Mouse (Mus musculus) left cerebral cortex, adult 11 months (tissue): Measurements from ENCODE around the gene Knl1.

ENCODE experiments used
- DNase-seq: peaks from one replicate; pipeline ENCODE4 v3.0.0; 2022; ENCODE audit warnings: low spot score

The Knl1 gene

DNA sequence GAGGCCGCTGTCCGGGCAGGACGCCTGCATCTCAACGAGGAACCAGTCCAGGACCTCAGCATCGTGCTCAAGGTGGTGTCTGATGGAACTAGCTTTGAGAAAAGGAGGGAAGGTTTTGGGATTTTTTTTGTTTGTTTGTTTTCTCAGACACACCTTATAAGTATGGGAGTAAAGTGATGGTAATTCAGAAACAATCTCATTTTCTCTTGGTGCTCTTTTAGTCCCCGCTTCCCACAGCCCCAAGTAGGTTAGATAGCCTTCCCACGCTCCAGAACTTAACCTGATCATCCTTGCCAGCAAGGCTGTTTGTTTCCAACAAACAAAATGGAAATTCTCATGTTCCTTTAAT, 11.5 kb upstream of the Knl1 start:
- no peak for DNase-seq

DNA sequence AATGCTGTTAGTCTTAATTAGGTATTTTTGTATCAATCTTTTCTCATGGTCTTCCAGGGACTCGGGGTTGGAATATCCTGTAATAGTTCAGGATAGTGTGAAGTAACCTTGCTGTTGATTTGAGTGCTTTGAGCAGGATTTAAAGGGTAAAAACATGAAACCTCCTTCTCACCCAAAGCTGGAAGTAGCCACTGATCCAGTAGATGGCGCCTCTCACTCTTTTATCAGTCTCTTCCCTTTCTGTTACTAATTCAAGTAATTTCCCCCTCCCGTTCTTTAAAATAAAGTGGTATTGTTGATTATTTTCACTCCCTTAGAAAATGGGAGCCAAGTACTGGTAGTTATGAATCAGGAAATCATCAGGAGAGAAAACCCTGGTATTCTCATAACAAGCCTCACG, 6.0 kb upstream of the Knl1 start:
- DNase-seq = no peak

DNA sequence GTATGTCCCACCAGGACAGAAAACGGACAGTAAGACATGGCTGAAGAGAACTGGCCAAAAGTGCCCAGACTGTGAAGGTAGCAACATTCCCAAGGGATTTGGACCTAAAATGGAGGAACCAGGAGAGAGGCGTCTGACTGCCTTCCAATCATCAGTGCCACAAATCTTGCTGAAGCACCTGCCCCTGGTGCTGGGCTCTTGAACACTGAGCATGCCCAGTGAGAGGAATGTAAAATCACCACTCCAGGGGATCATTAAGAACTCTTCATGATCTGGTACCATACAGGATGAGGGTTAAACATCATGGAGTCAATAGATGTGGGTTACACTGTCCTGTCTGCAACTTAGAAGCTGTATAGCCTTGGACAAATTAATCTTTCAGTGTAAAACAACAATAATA, 1.8 kb upstream of the Knl1 start:
- no peak for DNase-seq

DNA sequence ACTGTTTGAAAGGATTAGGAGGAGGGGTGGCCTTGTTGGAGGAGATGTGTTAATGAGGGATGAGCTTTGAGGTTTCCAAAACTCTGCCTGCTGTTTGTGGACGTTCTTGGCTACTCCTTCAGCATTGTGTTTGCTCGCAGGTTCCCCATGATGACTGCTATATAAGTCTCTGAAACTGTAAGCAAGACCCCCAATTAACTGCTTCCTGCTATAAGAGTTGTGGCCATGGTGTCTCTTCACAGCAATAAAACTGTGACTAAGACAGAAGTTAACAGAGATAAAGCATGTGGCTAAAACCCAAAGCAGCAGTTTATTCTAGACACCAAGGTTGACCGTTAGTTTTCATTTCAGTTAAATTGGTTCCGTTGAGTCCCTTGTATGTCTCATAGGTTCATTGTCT, 930 bp downstream of the Knl1 start:
- DNase-seq = no peak

DNA sequence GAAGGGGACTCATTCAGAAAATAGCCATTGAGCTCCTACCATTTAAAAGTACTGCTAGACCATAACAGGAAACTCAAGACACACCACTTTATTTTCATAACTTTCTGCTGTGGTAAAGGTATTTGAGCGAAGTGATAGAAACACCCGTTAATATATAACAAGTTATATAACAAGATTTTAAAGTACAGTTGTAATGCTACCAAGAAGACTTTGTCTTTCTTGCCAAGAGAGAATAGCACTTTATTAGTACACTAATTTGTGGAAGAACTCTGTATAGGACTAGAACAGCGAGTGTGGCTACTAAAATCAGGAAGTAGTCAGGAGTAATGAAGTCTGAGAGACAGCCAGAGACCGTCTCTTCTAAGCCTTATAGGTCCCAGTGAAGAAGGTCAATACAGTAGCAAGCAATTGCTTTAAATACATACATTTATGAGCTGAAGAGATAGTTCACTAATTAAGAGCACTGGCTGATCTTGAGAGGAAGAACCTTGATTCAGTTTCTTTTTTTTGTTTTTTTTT, 3.3 kb downstream of the Knl1 start:
- no peak for DNase-seq

DNA sequence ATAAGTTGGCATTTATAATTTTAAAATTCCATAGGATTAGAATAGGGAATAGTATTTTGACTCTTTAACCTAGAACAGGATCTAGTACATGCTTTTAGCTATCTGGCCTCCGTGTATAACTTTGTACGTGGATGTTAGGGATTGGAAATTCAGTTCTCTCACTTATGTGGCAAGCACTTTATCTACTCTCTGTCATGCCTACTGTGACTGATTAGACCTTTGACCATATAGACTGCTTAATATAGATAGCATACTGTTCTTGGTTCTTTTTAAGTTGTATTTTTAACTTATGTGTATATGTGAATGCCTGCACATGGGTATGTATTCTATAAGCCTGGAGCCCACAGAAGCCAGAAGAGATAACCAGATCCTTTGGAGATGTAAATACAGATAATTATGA, 13.2 kb downstream of the Knl1 start:
- DNase-seq = no peak

DNA sequence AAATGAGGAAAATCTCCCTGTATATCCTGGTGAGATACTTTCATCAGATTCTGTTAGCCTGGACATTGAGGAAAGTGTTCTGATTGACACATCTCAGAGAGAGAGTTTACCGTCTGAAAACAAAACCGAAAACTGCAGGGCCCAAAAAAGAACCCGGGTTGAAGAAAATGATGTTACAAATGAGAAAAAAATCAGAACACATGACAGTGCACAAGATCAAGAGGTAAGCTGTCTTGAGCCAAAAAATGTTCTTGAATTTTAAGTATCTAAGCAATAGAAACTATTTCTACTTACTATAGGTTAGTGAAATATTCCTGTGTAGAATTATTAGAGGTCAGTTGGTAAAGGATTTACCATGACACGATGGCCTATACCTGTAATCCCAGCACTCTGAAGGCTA, 25.5 kb downstream of the Knl1 start:
- DNase-seq = no peak

DNA sequence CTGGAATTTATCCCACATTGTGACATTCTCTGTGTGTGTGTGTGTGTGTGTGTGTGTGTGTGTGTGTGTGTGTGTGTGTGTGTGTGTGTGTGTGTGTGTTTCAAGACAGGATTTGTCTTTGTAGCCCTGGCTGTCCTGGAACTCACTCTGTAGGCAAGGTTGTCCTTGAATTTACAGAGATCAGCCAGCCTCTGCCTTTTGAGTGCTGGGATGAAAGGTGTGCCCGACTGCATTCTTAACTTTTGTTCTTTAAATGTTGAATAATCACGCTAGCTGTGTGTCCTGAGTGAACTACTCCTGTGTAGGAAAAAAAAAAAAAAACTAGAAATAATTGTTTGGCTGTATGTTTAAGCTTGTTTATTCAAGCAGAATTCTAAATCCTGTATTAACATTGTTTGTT, 39.2 kb downstream of the Knl1 start:
- DNase-seq = no peak

DNA sequence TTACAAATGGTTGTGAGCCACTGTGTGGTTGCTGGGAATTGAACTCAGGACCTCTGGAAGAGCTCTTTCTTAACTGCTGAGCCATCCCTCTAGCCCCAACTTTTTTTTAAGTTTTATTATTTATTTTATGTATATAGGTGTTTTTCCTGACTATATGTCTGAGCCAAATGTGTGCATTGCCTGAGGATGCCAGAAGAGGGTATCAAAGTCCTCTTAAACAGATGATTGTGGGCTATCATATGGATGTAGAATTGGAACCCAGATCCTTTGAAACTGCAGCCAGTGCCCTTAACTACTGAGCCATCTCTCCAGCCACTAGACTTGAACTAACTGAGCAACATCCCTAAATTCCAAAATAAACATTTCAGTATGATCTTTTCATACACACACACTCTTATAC, 54.6 kb downstream of the Knl1 start:
- DNase-seq = no peak

DNA sequence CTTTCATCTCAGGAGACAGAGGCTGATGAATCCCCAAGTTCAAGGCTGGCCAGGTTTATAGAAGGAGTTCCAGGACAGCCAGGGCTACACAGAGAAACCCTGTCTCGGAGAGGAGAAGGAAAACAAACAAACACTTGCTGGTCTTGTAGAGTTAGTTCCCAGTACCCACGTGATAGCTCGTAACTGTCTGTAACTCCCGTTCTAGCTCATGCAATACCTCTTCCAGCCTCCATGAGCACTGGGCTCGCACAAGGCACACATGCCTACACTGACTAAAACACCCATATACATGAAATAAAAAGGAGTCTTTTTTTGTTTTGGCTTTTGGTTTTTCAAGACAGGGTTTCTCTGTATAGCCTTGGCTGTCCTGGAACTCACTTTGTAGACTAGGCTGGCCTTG, 59.7 kb downstream of the Knl1 start:
- no peak for DNase-seq

DNA sequence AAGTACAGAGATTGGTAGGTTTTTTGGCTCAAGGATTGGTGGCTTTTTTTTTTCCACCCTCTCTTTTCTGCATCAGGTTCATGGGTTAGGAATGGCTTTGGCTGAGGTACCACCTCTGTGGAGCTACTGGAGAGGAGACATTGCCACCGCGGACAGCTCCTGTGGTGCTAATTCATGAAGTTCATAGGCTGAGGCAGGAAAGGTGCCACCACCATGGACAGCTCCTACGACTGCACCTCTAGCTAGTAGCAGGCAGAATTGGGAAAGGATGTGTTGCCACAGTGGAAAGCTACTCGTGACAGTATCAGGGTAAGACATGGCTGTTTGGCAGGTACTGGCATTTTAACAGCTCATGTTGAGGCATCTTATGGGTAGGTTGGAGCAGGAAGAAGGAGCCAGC, 61.6 kb downstream of the Knl1 start:
- DNase-seq = no peak

DNA sequence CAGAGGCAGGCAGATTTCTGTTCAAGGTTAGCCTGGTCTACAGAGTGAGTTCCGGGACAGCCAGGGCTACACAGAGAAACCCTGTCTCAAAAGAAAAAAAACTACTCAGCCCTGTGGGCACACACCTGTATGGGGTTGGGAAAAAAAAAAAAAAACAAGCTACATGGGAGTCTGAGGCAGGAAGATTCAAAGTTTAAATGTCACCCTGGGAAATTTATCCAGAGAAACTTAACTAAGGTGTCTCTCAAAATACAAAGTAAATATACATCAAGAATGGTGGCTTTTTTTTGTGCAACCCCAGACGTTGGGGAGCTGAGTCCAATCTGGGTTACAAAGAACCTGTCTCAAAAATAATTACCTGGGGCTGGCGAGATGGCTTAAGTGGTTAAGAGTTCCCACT, 64.1 kb downstream of the Knl1 start:
- DNase-seq = no peak

DNA sequence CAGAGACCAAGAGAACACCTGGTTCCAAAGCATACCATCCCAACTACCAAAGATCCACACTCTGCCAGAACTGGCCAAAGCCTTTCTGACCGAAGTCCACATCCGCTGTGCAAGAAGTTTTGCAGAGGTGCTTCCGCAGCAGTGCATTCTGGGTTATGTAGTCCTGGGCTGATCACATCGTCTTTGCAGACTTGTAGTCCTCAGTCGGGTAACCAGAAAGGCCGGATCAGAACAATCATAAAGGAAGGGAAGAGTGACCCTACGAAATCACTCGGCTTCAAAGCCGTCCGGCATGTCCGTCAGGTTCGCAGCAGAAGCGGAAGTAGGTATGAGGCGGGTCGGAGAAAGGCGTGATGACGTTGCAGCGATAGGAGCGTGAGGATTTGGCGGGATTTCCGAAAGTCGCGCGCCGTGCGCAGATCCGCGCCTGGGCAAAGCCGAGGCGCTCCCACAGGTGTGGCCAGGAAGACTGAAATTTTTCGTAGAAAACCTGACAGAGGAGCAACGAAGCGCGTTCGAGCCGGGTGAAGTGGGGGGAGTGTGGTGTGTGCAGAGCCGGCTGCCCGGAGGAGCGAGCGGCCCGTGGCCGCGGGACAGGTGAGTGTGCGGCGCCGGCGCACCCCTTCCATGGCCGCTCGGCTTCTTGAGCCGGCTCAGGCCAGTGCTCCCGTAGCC, 65.7 kb downstream of the Knl1 start, which contains the start of gene Rad51:
Gene Rad51 (plus strand): TSS at position 356 of the 675 bp plus-strand sequence.
- DNase-seq = peak; percentile 80

DNA sequence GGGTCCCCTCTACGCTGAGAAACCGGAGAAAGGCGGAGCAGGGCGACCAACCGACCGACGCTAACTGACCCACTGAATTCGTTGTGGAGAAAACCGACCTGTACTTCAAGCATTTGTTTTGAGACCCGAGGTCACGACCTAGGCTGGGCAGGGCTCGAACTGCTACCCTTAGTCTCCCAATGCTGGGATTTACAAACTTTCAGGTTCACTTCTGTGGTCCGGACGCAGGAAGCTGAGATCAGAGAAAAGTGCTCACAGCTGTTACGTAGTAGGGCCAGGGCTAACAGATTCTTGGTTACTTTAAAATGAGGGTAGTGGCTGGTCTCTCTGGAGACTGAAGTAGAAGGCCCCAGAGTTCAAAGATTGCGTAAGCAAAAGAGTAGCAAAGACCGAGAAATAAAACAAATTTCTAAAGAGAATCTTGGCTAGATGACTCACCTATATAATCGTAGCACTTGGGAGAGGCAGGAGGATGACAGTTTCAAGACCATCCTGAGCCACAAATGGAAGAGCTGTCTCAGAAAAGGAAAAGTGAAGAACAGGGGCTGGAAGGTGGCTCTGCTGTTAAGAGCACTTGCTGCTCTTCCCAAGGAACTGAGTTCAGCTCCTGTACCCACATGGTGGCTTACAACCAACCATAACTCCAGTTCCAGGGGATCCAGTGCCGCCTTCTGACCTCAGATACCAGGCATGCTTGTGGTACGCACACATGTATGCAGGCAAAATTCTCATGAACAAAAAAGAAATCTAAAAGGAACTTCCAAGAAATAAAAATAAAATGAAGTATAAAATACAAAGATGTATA, 66.4 kb downstream of the Knl1 start:
- no peak for DNase-seq

DNA sequence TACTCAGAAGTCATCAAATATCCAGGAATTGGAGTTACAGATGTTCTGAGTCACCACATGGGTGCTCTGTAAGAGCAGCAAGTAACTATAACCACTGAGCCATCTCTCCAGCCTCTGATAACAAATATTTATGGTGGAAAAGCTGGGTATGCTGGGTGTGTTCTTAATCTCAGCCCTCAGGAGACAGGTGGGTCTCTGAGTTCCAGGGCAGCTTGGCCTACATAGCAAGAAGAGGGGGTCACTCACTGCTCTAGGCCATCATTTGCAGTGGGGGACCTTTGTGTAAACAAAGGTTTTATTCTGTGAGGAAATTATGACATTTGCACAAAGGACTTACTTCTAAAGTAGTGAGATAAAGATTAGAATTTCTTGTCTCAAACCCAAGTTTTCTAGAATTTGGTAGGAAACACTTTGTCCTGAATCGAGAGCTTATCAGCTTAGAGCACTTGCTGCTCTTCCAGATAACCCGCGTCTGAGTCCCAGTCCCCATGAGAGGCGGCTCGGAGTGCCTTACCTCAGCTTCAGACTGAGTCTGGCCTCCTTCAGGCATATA, 89.5 kb downstream of the Knl1 start:
- no peak for DNase-seq

DNA sequence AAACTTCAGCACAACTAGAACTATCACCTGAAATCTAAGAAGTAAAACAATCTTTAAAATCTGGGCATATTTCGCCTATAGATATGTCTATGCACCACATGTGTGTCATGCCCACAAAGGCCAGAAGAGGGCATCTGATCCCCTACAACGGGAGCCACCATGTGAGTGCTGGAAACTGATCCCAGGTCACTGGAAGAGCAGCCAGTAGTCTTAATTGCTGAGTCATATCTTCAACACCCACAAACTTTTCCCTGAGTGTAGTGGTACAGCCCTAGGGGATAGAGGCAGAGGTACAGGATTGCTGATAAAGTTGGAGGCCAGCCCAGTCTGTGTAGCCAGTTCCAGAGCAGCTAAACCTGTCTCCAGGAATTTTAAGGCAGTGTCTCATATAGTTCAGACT, 98.3 kb downstream of the Knl1 start:
- DNase-seq = no peak

DNA sequence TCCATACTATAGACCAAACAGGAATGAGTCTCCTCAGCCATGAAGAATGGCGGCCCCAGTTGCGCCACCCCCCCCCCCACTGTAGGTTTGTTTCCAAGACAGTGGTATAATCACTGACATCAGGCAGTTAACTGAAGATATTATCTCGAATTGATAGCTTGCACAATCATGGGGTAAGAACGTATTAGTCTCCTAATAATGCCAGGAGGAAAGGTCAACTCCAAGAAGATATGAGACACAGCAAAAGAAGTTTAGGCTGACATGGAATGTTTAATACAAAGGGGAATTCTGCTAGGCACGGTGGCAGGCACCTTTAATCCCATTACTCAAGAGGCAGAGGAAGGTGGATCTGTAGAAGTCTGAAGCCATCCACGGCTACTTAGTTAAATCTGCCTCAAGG, 99.5 kb downstream of the Knl1 start:
- no peak for DNase-seq

DNA sequence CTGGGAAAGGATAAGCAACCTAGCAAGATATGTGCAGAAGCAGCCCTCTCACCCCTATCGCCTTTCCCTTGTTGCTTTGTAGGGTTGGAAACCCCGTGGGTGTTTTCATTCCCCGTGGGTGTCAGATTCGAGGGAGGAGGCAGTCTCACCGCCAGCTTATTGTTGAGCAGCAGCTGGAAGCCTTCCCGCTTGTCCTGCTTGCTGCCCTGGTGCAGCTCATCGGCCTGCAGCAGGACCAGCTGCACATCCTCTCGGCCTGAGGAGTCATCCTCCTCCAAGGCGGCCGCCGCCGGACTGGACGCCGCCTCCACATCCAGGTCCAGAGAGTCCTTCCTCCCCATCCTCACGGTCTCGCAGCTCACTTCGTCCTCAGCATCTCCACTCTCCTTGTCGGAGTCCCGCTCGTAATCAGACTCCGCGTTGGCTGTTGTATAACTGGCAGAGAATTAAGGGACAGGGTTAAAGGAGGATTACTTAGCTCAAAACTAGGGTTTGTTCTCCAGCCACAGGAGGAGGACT, 100.3 kb downstream of the Knl1 start:
- DNase-seq = no peak

DNA sequence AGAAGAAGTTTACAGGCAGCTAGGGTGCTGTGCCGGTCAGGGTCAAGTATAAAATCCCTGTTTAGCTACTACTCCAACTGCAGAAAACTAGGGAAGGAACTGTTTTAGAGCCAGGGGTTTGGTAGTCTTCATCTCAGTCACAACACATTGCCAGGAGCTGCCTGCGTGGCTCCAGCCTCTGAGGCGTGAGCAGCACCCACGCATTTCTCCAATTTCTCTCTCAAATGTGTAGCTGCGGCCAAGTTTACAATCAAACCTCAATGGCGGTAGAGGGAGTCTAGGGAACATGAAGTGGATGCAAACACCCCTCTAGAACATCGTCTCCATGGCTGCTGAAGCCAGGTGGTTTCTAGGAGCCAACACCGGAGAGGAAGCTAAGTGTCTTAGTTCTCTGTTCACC, 100.9 kb downstream of the Knl1 start:
- peak; percentile 36 for DNase-seq

DNA sequence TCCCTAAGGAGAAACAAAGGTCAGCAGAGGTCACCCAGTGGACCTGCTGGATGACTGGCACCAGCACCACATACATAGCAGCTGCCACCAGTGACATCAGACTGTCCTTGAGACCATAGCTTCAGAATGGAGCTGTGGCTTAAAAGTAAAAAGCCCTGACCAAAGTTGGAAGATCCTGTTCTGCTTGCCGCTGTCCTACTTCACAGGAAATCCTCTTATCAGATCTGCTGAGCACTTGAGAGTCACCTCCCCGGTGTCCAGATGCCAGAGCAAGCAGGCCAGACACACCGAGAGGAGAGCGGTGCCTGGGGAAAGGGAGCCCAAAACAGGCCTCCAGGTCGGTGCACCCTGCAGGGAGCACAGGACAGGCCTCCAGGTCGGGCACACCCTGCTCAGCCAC, 105.3 kb downstream of the Knl1 start:
- no peak for DNase-seq

DNA sequence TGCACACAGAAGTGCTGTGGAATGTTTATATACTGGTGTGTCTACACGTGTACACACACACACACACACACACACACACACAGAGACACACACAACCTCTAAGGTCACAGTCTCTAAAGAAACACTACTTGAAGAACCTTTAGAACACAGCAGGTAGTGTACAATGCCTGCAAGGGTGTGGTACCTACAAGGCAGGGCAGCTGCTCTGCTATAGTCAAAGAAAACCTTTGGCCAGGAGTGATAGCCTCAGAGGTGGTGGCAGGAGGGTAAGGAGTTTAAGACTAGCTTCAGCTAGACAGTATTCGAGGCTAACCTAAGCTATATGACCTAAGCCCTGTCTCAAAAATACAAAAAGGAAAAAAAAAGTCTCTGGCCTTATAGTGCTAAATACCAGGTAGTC, 107.8 kb downstream of the Knl1 start:
- DNase-seq = no peak
